In genomic region chr11:58230396-58230910, GRCm38 (mm10) we compare ENCODE assay signal across 23 mouse cellular contexts. TPM values are rescaled to one million over a fixed set of nuclear protein-coding genes. Genes with fewer than 3 reads are reported as not detected.
DNase-seq lines count a peak whose midpoint lies in the region; ATAC-seq lines count a peak whose summit lies in the region.
"Had no signal": no experiment of that assay in that cellular context is flagged by ENCODE, and none has a peak within 500 bp of the region (broad histone marks: within the 10 kb centered on the region; RNA-seq: fewer than 3 reads in every experiment).

No protein-coding gene starts in this region.

- DNase-seq in embryo, embryonic 11 days: peak; percentile 9
- no peak for DNase-seq in embryo, embryonic 10.5 days (ENCODE audit: low spot score)
- peak; percentile 16 for DNase-seq in retina, postnatal 1 day
- no peak for DNase-seq in retina, embryonic 14.5 days (ENCODE audit: low spot score)
- peak; percentile 51 for DNase-seq in naive thymus-derived CD4-positive, alpha-beta T cell, adult 2 months (ENCODE audit: low read depth)
- peak; percentile 62 to 84 for DNase-seq in thymus, postnatal 36 days
- DNase-seq in midbrain, embryonic 11.5 days (ENCODE audit: low spot score, missing footprints): no peak
- no peak for DNase-seq in midbrain, embryonic 14.5 days
- DNase-seq: adrenal gland, postnatal 10 days; cerebellum, adult 9-10 months; gastrocnemius, postnatal 10 days; heart, postnatal 14 days; kidney, postnatal 4 days; liver, embryonic 13.5 days; lung, embryonic 14.5 days; lung, postnatal 4 days; right cerebral cortex, postnatal 4 days had no signal

- no peaks in the 10 kb centered on the region for H3K27me3 ChIP-seq in midbrain, embryonic 11.5 days (ENCODE audit: control insufficient read depth, insufficient read depth, low read length)
- no peaks in the 10 kb centered on the region for H3K27me3 ChIP-seq in midbrain, embryonic 14.5 days (ENCODE audit: control insufficient read depth, insufficient read depth, low read length)
- H3K27me3 ChIP-seq: kidney, embryonic 15.5 days; limb, embryonic 12.5 days had no signal

- no peaks in the 10 kb centered on the region for H3K9me3 ChIP-seq in midbrain, embryonic 11.5 days (ENCODE audit: control insufficient read depth, low read length)
- no peaks in the 10 kb centered on the region for H3K9me3 ChIP-seq in midbrain, embryonic 14.5 days (ENCODE audit: control insufficient read depth, low read length)
- H3K9me3 ChIP-seq: kidney, embryonic 15.5 days; limb, embryonic 12.5 days; liver, embryonic 13.5 days; midbrain, embryonic 12.5 days had no signal

- ATAC-seq in midbrain, embryonic 11.5 days (ENCODE audit: low FRiP score): no peak
- no peak for ATAC-seq in midbrain, embryonic 14.5 days (ENCODE audit: low FRiP score, low TSS enrichment)
- ATAC-seq: intestine, embryonic 16.5 days had no signal

- no peak overlapping the region for H3K4me2 ChIP-seq in midbrain, embryonic 11.5 days
- H3K4me2 ChIP-seq in midbrain, embryonic 14.5 days (ENCODE audit: low read length): no peak overlapping the region
- H3K4me2 ChIP-seq: hindbrain, embryonic 14.5 days; kidney, embryonic 15.5 days; limb, embryonic 12.5 days; liver, embryonic 13.5 days; lung, embryonic 14.5 days; midbrain, embryonic 12.5 days had no signal

- H3K4me3 ChIP-seq in midbrain, embryonic 11.5 days (ENCODE audit: low read depth, low read length): no peak overlapping the region
- H3K4me3 ChIP-seq in midbrain, embryonic 14.5 days (replicated peaks; ENCODE audit: low read depth, low read length): no peak overlapping the region
- H3K4me3 ChIP-seq: kidney, embryonic 15.5 days; limb, embryonic 12.5 days; liver, embryonic 13.5 days; midbrain, embryonic 12.5 days had no signal

- H3K4me1 ChIP-seq in midbrain, embryonic 11.5 days (ENCODE audit: control insufficient read depth, insufficient read depth, low read length): no peaks in the 10 kb centered on the region
- H3K4me1 ChIP-seq in midbrain, embryonic 14.5 days (ENCODE audit: control insufficient read depth, insufficient read depth, low read length): 0 out of 2 replicates have a peak, but pooled peaks cover 4% of the 10 kb centered on the region
- H3K4me1 ChIP-seq: limb, embryonic 12.5 days; midbrain, embryonic 12.5 days had no signal

- no peaks in the 10 kb centered on the region for H3K36me3 ChIP-seq in midbrain, embryonic 11.5 days (ENCODE audit: control insufficient read depth, insufficient read depth, low read length)
- no peaks in the 10 kb centered on the region for H3K36me3 ChIP-seq in midbrain, embryonic 14.5 days (ENCODE audit: control insufficient read depth, insufficient read depth, low read length)
- H3K36me3 ChIP-seq: kidney, embryonic 15.5 days; limb, embryonic 12.5 days; liver, embryonic 13.5 days; midbrain, embryonic 12.5 days had no signal

- H3K9ac ChIP-seq in midbrain, embryonic 11.5 days (ENCODE audit: low read length): no peak overlapping the region
- no peak overlapping the region for H3K9ac ChIP-seq in midbrain, embryonic 14.5 days (replicated peaks; ENCODE audit: low read length)
- H3K9ac ChIP-seq: hindbrain, embryonic 14.5 days; kidney, embryonic 15.5 days; limb, embryonic 12.5 days; liver, embryonic 13.5 days; lung, embryonic 14.5 days; midbrain, embryonic 12.5 days had no signal

- no peak overlapping the region for H3K27ac ChIP-seq in midbrain, embryonic 11.5 days (ENCODE audit: low read depth, low read length)
- H3K27ac ChIP-seq in midbrain, embryonic 14.5 days (replicated peaks; ENCODE audit: low read depth, low read length): no peak overlapping the region
- H3K27ac ChIP-seq: hindbrain, embryonic 14.5 days; kidney, embryonic 15.5 days; limb, embryonic 12.5 days; liver, embryonic 13.5 days; midbrain, embryonic 12.5 days; stomach, postnatal 0 days had no signal

- 73% methylated on average over 16 of the region's 16 CpGs for WGBS in midbrain, embryonic 11.5 days
- 69% methylated on average over 16 of the region's 16 CpGs for WGBS in midbrain, embryonic 14.5 days

RNA-seq across cellular contexts. Expression of gene Irgm2, which starts 31.0 kb away (rescaled TPM):
- polyA plus RNA-seq in midbrain, embryonic 11.5 days (2014; fragmentation: Nextera tagmentation; extraction: Ambion mirVana): 0.51 and 0.81 TPM in 2 replicates
- polyA plus RNA-seq in midbrain, embryonic 14.5 days (2014; fragmentation: Nextera tagmentation; extraction: Ambion mirVana): 0.43 and 1.3 TPM in 2 replicates

RNA-seq across cellular contexts. Expression of gene Igtp, which starts 31.1 kb away (rescaled TPM):
- 2.0 and 2.2 TPM in 2 replicates for polyA plus RNA-seq in midbrain, embryonic 11.5 days (2014; fragmentation: Nextera tagmentation; extraction: Ambion mirVana)
- polyA plus RNA-seq in midbrain, embryonic 14.5 days (2014; fragmentation: Nextera tagmentation; extraction: Ambion mirVana): 0.46 and 3.2 TPM in 2 replicates

RNA-seq across cellular contexts. Expression of gene 4930438A08Rik, which starts 44.1 kb away (rescaled TPM):
- polyA plus RNA-seq in midbrain, embryonic 11.5 days (2014; fragmentation: Nextera tagmentation; extraction: Ambion mirVana): not detected in 2 replicates
- polyA plus RNA-seq in midbrain, embryonic 14.5 days (2014; fragmentation: Nextera tagmentation; extraction: Ambion mirVana): not detected in 2 replicates
- polyA plus RNA-seq: hindbrain, embryonic 14.5 days; intestine, embryonic 16.5 days; kidney, embryonic 15.5 days; limb, embryonic 12.5 days; lung, embryonic 14.5 days had no signal

RNA-seq across cellular contexts. Expression of gene Mrpl22, which starts 59.0 kb away (rescaled TPM):
- 124 and 130 TPM in 2 replicates for polyA plus RNA-seq in midbrain, embryonic 11.5 days (2014; fragmentation: Nextera tagmentation; extraction: Ambion mirVana)
- polyA plus RNA-seq in midbrain, embryonic 14.5 days (2014; fragmentation: Nextera tagmentation; extraction: Ambion mirVana): 101 and 102 TPM in 2 replicates

Comparison
In these comparisons a context has a peak if more than half of its experiments do, and no peak if none do; other contexts are left out.
1. DNase-seq: peak in embryo, embryonic 11 days (single experiment), retina, postnatal 1 day (single experiment), naive thymus-derived CD4-positive, alpha-beta T cell, adult 2 months (single experiment) and thymus, postnatal 36 days (2 of 2); none in embryo, embryonic 10.5 days (single experiment), retina, embryonic 14.5 days (single experiment), midbrain, embryonic 11.5 days (single experiment) and midbrain, embryonic 14.5 days (single experiment).